Mouse (Mus musculus) lung, postnatal 25 days (tissue): ENCODE data around the gene Tgif2lx2.
"Not testable (repeated sequence)": the region's sequence is repeated elsewhere in the genome, so short reads cannot be mapped to it uniquely, and the experiment has no call there.

Source experiments
- DNase-seq: peaks from one replicate; pipeline ENCODE4 v3.0.0; 2022; ENCODE audit warnings: low spot score

Tgif2lx2 gene

GRCm38 (mm10) chrX:118426927-118427326 is at the start of gene Tgif2lx2:
TSS of gene Tgif2lx2 (plus strand) at chrX:118427227.
- not testable (repeated sequence) for DNase-seq
